Mouse (Mus musculus): ENCODE measurements around the gene Srsf10.

DNA sequence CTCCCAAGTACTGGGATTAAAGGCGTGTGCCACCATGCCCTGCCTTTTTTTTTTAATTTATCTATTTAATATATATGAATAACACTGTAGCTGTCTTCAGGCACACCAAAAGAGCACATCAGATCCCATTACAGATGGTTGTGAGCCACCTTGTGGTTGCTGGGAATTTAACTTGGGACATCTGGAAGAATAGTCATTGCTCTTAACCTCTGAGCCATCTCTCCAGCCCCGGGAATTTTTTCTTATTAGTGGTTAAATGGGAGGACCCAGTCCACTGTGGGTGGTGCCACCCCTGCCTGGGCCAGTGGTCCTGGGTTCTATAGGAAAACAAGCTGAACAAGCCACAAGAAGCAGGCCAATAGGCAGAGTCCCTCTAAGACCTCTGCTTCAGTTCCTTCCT is 22.2 kb downstream of the Srsf10 start:
- TF ChIP-seq CTCF (IDR thresholded peaks at IDR 0.05; ENCODE audit: low read depth) = peak; percentile 68
- TF ChIP-seq EP300 (optimal IDR thresholded peaks at IDR 0.05) = no peak

All from stomach, postnatal 0 days (tissue).